Mouse (Mus musculus) splenic B cell, adult 2 months (primary cell): ENCODE data around the gene Bahcc1.

Experiments used
- DNase-seq: peaks from one replicate; pipeline ENCODE4 v3.0.0-alpha.2; 2011; ENCODE audit warnings: low read depth, low spot score
- H3K27me3 ChIP-seq: 2 replicates; pipeline ENCODE4 v1.6.1; 2012; ENCODE audit warnings: mild to moderate bottlenecking, low read length, moderate library complexity, mixed read lengths; ENCODE audit not compliant: control insufficient read depth, poor library complexity, insufficient read depth, severe bottlenecking
- H3K36me3 ChIP-seq: 2 replicates; pipeline ENCODE4 v1.6.1; 2012; ENCODE audit warnings: mild to moderate bottlenecking, low read length, moderate library complexity, mixed read lengths; ENCODE audit not compliant: control insufficient read depth, poor library complexity, insufficient read depth, severe bottlenecking

The Bahcc1 gene

GRCm38 (mm10) chr11:120231379-120231778, 1.4 kb upstream of the Bahcc1 start:
- H3K36me3 ChIP-seq = no peaks in the 10 kb centered on the region
- peaks cover 3% of the 10 kb centered on the region for H3K27me3 ChIP-seq
- DNase-seq = peak; percentile 75

GRCm38 (mm10) chr11:120233441-120234135, 841 bp downstream of the Bahcc1 start:
- Histone ChIP-seq H3K36me3 (no peaks in the 10 kb centered on the region), H3K27me3 (peaks cover 3% of the 10 kb centered on the region)
- peak; percentile 23 for DNase-seq

GRCm38 (mm10) chr11:120234136-120234775, 1.5 kb downstream of the Bahcc1 start:
- DNase-seq = peak; percentile 47
- H3K27me3 ChIP-seq = peaks cover 3% of the 10 kb centered on the region

GRCm38 (mm10) chr11:120234776-120235181, 2.0 kb downstream of the Bahcc1 start:
- DNase-seq = peak; percentile 43
- Histone ChIP-seq H3K36me3 (no peaks in the 10 kb centered on the region), H3K27me3 (peaks cover 4% of the 10 kb centered on the region)

More at GRCm38 (mm10) chr11:120234136-120234775, 1.5 kb downstream of the Bahcc1 start:
- no peaks in the 10 kb centered on the region for H3K36me3 ChIP-seq

GRCm38 (mm10) chr11:120235385-120236113, 2.8 kb downstream of the Bahcc1 start:
- peak; percentile 29 for DNase-seq
- Histone ChIP-seq H3K36me3 (no peaks in the 10 kb centered on the region), H3K27me3 (peaks cover 5% of the 10 kb centered on the region)

GRCm38 (mm10) chr11:120236114-120236437, 3.3 kb downstream of the Bahcc1 start:
- H3K36me3 ChIP-seq = no peaks in the 10 kb centered on the region
- H3K27me3 ChIP-seq = peaks cover 5% of the 10 kb centered on the region
- DNase-seq = no peak

GRCm38 (mm10) chr11:120236438-120237165, 3.9 kb downstream of the Bahcc1 start:
- Histone ChIP-seq H3K36me3 (no peaks in the 10 kb centered on the region), H3K27me3 (peaks cover 5% of the 10 kb centered on the region)
- peak; percentile 57 for DNase-seq

- no peaks in the 10 kb centered on the region for H3K36me3 ChIP-seq
- peaks cover 5% of the 10 kb centered on the region for H3K27me3 ChIP-seq
- DNase-seq = peak; percentile 64
Observed at GRCm38 (mm10) chr11:120237166-120238131, 4.7 kb downstream of the Bahcc1 start.

GRCm38 (mm10) chr11:120238306-120238705, 5.6 kb downstream of the Bahcc1 start:
- Histone ChIP-seq H3K36me3 (no peaks in the 10 kb centered on the region), H3K27me3 (peaks cover 5% of the 10 kb centered on the region)
- no peak for DNase-seq

- Histone ChIP-seq H3K36me3 (no peaks in the 10 kb centered on the region), H3K27me3 (peaks cover 2% of the 10 kb centered on the region; the same call in 1 of the 2 replicates)
- DNase-seq = no peak
Observed at GRCm38 (mm10) chr11:120238751-120239359, 6.1 kb downstream of the Bahcc1 start.

GRCm38 (mm10) chr11:120239581-120239991, 6.8 kb downstream of the Bahcc1 start:
- no peak for DNase-seq
- Histone ChIP-seq H3K27me3 (peaks cover 2% of the 10 kb centered on the region; the same call in 1 of the 2 replicates), H3K36me3 (no peaks in the 10 kb centered on the region)

GRCm38 (mm10) chr11:120240206-120240605, 7.5 kb downstream of the Bahcc1 start:
- DNase-seq = no peak
- Histone ChIP-seq H3K36me3 (no peaks in the 10 kb centered on the region), H3K27me3 (peaks cover 2% of the 10 kb centered on the region; the same call in 1 of the 2 replicates)
